Mouse (Mus musculus): ENCODE measurements at regions not wholly inside any gene's neighbourhood (a gene's known extent, or its start where the extent isn't known, plus 50 kb on each side); places are given as distances from the start of the nearest gene placed in this dataset.

GRCm38 (mm10) chr1:26573798-26574450 is 113.3 kb downstream of the 4931408C20Rik start:
- DNase-seq (ENCODE audit: low read depth, low spot score) = no peak

DNA sequence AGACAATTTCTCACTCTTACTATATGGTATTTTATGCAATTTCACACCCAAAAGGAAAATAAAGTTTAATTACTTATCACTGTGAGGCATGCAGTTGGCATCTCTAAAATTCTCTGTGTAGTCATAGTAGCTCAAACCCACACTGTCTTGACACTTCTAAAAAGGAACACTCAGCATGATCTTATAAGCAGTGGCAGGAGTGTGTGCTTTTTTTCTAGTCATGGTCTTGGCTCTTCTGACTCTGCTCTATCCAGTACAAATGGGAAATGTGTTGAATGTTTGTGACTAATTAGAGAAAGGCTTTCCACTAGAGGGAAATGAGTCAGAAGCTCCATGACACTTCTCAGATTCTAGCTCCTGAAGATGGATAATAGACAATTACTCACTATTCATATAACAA is 127.8 kb downstream of the 4931408C20Rik start:
- DNase-seq (ENCODE audit: low read depth, low spot score) = peak; percentile 72

- DNase-seq (ENCODE audit: low read depth, low spot score) = no peak
Measured at GRCm38 (mm10) chr1:26524537-26524936, 162.7 kb downstream of the 4931408C20Rik start.

DNA sequence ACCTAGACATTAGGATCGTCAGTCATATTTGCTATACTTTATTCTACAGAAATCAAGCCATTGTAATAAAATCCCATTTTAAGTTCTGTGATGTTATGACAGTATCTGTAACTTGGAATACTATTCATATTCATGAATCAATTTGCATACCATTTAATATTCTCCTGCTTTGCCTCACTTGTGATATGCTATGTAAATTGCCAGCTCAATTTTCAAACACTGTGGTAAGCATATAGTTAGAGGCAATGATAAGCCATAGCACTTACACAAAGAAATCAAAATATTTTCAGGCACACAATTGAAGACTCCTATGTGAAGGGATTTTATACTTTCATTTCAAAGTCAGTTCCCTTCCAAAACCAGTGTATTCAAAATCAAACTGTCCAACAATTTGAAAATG is 175.9 kb downstream of the 4931408C20Rik start:
- no peak for DNase-seq (ENCODE audit: low read depth, low spot score)

Measured in brain, adult 2 months (tissue).